Mouse (Mus musculus): Measurements from ENCODE around the gene Mapre1. TPM values are rescaled to one million over a fixed set of nuclear protein-coding genes. Genes with fewer than 3 reads are reported as not detected.

The Mapre1 gene
- polyA plus RNA-seq, 2 experiments = 14.3 to 116 TPM

- TF ChIP-seq CTCF (IDR thresholded peaks at IDR 0.05; ENCODE audit: low read depth) (no peak), EP300 (IDR thresholded peaks at IDR 0.05; ENCODE audit: low read depth) (no peak)
- no peak overlapping the region for H3K4me2 ChIP-seq (ENCODE audit: low read depth)
- H3K4me1 ChIP-seq (replicated peaks; ENCODE audit: control insufficient read depth in 2 of 2, insufficient read depth in 2 of 2, low read length in 1 of 2) = peaks cover 5 to 8% of the 10 kb centered on the region in 2 experiments
- H3K36me3 ChIP-seq (replicated peaks; ENCODE audit: control insufficient read depth, insufficient read depth, low read depth) = peaks cover 12% of the 10 kb centered on the region
- ATAC-seq (ENCODE audit: insufficient read depth) (no peak), DNase-seq (ENCODE audit: low read depth in 3 of 3, low spot score in 3 of 3) (no peak)
- no peak overlapping the region for H3K4me3 ChIP-seq (ENCODE audit: insufficient read depth in 1 of 2, low read depth in 2 of 2, low read length in 2 of 2)
- H3K9me3 ChIP-seq (ENCODE audit: control insufficient read depth, low read length) = no peaks in the 10 kb centered on the region
- H3K9ac ChIP-seq (replicated peaks) = no peak overlapping the region
- H3K27me3 ChIP-seq (ENCODE audit: control insufficient read depth, insufficient read depth, low read length) = no peaks in the 10 kb centered on the region
- H3K27ac ChIP-seq = no peak overlapping the region
Measured at GRCm38 (mm10) chr2:153747994-153748393, 6.9 kb downstream of the Mapre1 start.

- peaks cover 0 to 2% of the 10 kb centered on the region in 2 experiments; a peak in 1 of 4 replicates for H3K4me1 ChIP-seq (replicated peaks; ENCODE audit: control insufficient read depth in 2 of 2, insufficient read depth in 2 of 2, low read length in 1 of 2)
- H3K9ac ChIP-seq (replicated peaks) = no peak overlapping the region
- H3K36me3 ChIP-seq (replicated peaks; ENCODE audit: control insufficient read depth, insufficient read depth, low read depth) = peaks cover 12% of the 10 kb centered on the region
- ATAC-seq (ENCODE audit: insufficient read depth) (no peak), DNase-seq (ENCODE audit: low read depth in 3 of 3, low spot score in 3 of 3) (no peak)
- H3K4me3 ChIP-seq (ENCODE audit: insufficient read depth in 1 of 2, low read depth in 2 of 2, low read length in 2 of 2) = no peak overlapping the region
- no peak for TF ChIP-seq EP300 (IDR thresholded peaks at IDR 0.05; ENCODE audit: low read depth)
- TF ChIP-seq CTCF (IDR thresholded peaks at IDR 0.05; ENCODE audit: low read depth) = no peak
- no peaks in the 10 kb centered on the region for H3K9me3 ChIP-seq (ENCODE audit: control insufficient read depth, low read length)
- 77% methylated on average over 2 of the region's 2 CpGs for WGBS (ENCODE audit: insufficient replicate concordance)
- H3K27ac ChIP-seq = no peak overlapping the region
- H3K4me2 ChIP-seq (ENCODE audit: low read depth) = no peak overlapping the region
- H3K27me3 ChIP-seq (ENCODE audit: control insufficient read depth, insufficient read depth, low read length) = no peaks in the 10 kb centered on the region
Measured at GRCm38 (mm10) chr2:153750363-153750762, 9.3 kb downstream of the Mapre1 start.

DNA sequence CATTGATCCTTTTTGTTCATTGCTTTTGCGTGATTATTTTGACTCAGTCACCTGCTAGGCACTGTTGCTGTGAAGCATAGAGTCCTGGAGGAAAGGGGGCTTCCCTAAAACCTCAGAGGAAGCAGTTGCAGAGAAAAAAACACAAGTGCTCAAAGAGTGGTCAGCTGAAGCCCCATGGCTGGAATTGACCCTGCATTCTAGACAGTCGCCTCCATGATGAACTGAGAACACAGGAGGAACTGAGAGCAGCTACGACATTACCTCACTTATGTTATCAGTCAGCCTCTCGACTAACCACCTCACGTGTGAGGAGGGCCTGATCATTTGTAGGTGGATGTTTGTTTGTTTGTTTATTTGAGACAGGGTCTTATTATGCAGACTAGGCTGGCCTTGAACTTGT is 21.0 kb downstream of the Mapre1 start:
- ATAC-seq (ENCODE audit: insufficient read depth) = no peak
- WGBS (ENCODE audit: insufficient replicate concordance) = 77% methylated on average over 5 of the region's 5 CpGs

GRCm38 (mm10) chr2:153767484-153767883 is 26.4 kb downstream of the Mapre1 start:
- DNase-seq (ENCODE audit: low read depth in 3 of 3, low spot score in 3 of 3) (no peak), ATAC-seq (ENCODE audit: insufficient read depth) (no peak)
- Histone ChIP-seq H3K4me3 (ENCODE audit: insufficient read depth in 1 of 2, low read depth in 2 of 2, low read length in 2 of 2) (no peak overlapping the region), H3K9me3 (ENCODE audit: control insufficient read depth, low read length) (no peaks in the 10 kb centered on the region), H3K4me2 (ENCODE audit: low read depth) (no peak overlapping the region), H3K36me3 (replicated peaks; ENCODE audit: control insufficient read depth, insufficient read depth, low read depth) (peaks cover 53% of the 10 kb centered on the region), H3K9ac (replicated peaks) (no peak overlapping the region), H3K4me1 (replicated peaks; ENCODE audit: control insufficient read depth in 2 of 2, insufficient read depth in 2 of 2, low read length in 1 of 2) (no peaks in the 10 kb centered on the region), H3K27me3 (ENCODE audit: control insufficient read depth, insufficient read depth, low read length) (no peaks in the 10 kb centered on the region), H3K27ac (no peak overlapping the region)
- WGBS (ENCODE audit: insufficient replicate concordance) = 72% methylated on average over 6 of the region's 6 CpGs
- TF ChIP-seq CTCF (IDR thresholded peaks at IDR 0.05; ENCODE audit: low read depth) = no peak
- no peak for TF ChIP-seq EP300 (IDR thresholded peaks at IDR 0.05; ENCODE audit: low read depth)

More for the DNA sequence above, 21.0 kb downstream of the Mapre1 start:
- H3K36me3 ChIP-seq (replicated peaks; ENCODE audit: control insufficient read depth, insufficient read depth, low read depth) = peaks cover 83% of the 10 kb centered on the region
- DNase-seq (ENCODE audit: low read depth in 3 of 3, low spot score in 3 of 3) = no peak
- H3K9ac ChIP-seq (replicated peaks) = no peak overlapping the region
- no peak for TF ChIP-seq CTCF (IDR thresholded peaks at IDR 0.05; ENCODE audit: low read depth)
- no peak for TF ChIP-seq EP300 (IDR thresholded peaks at IDR 0.05; ENCODE audit: low read depth)
- no peaks in the 10 kb centered on the region for H3K27me3 ChIP-seq (ENCODE audit: control insufficient read depth, insufficient read depth, low read length)
- H3K4me2 ChIP-seq (ENCODE audit: low read depth) = no peak overlapping the region
- no peak overlapping the region for H3K4me3 ChIP-seq (ENCODE audit: insufficient read depth in 1 of 2, low read depth in 2 of 2, low read length in 2 of 2)
- no peaks in the 10 kb centered on the region for H3K4me1 ChIP-seq (replicated peaks; ENCODE audit: control insufficient read depth in 2 of 2, insufficient read depth in 2 of 2, low read length in 1 of 2)
- no peaks in the 10 kb centered on the region for H3K9me3 ChIP-seq (ENCODE audit: control insufficient read depth, low read length)
- H3K27ac ChIP-seq = no peak overlapping the region

DNA sequence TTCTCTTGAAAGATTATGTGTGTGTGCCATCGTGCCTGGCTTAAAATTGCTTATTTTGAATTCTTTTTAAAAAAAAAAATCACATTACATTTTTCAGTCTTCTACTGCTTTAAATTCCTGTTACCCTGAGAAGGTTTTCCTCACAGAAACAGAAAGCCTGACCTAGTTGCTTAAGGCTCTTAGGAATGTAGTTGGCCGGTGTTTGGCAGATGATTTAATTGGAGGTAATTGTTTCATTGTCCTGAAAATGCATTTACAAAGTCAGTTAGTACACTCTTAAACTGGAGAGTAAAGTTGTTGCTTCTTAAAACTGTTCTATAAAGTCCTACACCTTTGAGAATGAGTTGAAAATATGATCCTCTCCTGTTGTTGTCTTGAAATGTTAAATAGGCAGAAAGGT is 27.8 kb downstream of the Mapre1 start:
- H3K36me3 ChIP-seq (replicated peaks; ENCODE audit: control insufficient read depth, insufficient read depth, low read depth) = peaks cover 45% of the 10 kb centered on the region
- no peak for ATAC-seq (ENCODE audit: insufficient read depth)

More for the DNA sequence above, 27.8 kb downstream of the Mapre1 start:
- no peak overlapping the region for H3K27ac ChIP-seq
- no peaks in the 10 kb centered on the region for H3K4me1 ChIP-seq (replicated peaks; ENCODE audit: control insufficient read depth in 2 of 2, insufficient read depth in 2 of 2, low read length in 1 of 2)
- no peak overlapping the region for H3K4me3 ChIP-seq (ENCODE audit: insufficient read depth in 1 of 2, low read depth in 2 of 2, low read length in 2 of 2)
- H3K9ac ChIP-seq (replicated peaks) = no peak overlapping the region
- H3K9me3 ChIP-seq (ENCODE audit: control insufficient read depth, low read length) = no peaks in the 10 kb centered on the region
- H3K27me3 ChIP-seq (ENCODE audit: control insufficient read depth, insufficient read depth, low read length) = no peaks in the 10 kb centered on the region
- no peak for TF ChIP-seq EP300 (IDR thresholded peaks at IDR 0.05; ENCODE audit: low read depth)
- no peak for TF ChIP-seq CTCF (IDR thresholded peaks at IDR 0.05; ENCODE audit: low read depth)
- DNase-seq (ENCODE audit: low read depth in 3 of 3, low spot score in 3 of 3) = no peak
- WGBS (ENCODE audit: insufficient replicate concordance) = 79% methylated on average over 2 of the region's 2 CpGs
- no peak overlapping the region for H3K4me2 ChIP-seq (ENCODE audit: low read depth)

Data from liver, embryonic 14.5 days (tissue).